Mouse (Mus musculus) CH12.LX (cell line): ENCODE data around the gene Gipc2. TPM values are rescaled to one million over a fixed set of nuclear protein-coding genes. Genes with fewer than 3 reads are reported as not detected.

Experiments used
- DNase-seq: peaks from one replicate; pipeline ENCODE4 v3.0.0-alpha.2; 2013; ENCODE audit errors: extremely low read depth
- H3K27ac ChIP-seq: 2 replicates; pipeline ENCODE4 v1.5.1; 2012; ENCODE audit warnings: low read depth, mild to moderate bottlenecking, control low read depth, moderate library complexity; ENCODE audit not compliant: insufficient read depth
- H3K27me3 ChIP-seq: replicated peaks from 2 replicates; pipeline ENCODE3; 2012; ENCODE audit warnings: inconsistent platforms
- H3K36me3 ChIP-seq, 2 experiments: replicated peaks in 1 of 2; 2 replicates each; pipeline versions ENCODE3 to v1.6.1; 2012; ENCODE audit warnings: inconsistent platforms in 1 of 2, low read length in 1 of 2, mild to moderate bottlenecking in 1 of 2, mixed read lengths in 1 of 2, moderate library complexity in 1 of 2; ENCODE audit not compliant: control insufficient read depth in 1 of 2, insufficient read depth in 1 of 2
- H3K4me1 ChIP-seq, 2 experiments: 2 replicates each; pipeline ENCODE4 v1.6.1; 2012; ENCODE audit warnings: inconsistent platforms in 1 of 2, moderate library complexity in 1 of 2; ENCODE audit not compliant: insufficient read depth in 2 of 2, control insufficient read depth in 1 of 2
- H3K4me2 ChIP-seq: 2 replicates; pipeline ENCODE4 v1.6.1; 2012; ENCODE audit warnings: low read depth, mild to moderate bottlenecking, control low read depth; ENCODE audit not compliant: poor library complexity, insufficient read depth, severe bottlenecking
- H3K4me3 ChIP-seq, 3 experiments: fragments of 150-350 bp in 1 of 3; sonication (generic) in 1 of 3; replicated peaks in 1 of 3; 2 replicates each; pipeline versions ENCODE3 to v1.5.1; 2011 to 2012; ENCODE audit warnings: low read depth in 2 of 3, low read length in 2 of 3, mild to moderate bottlenecking in 2 of 3, moderate library complexity in 2 of 3, control low read depth in 1 of 3, improper control_type of control experiment in 1 of 3, inconsistent platforms in 1 of 3, mixed read lengths in 1 of 3; ENCODE audit not compliant: poor library complexity in 1 of 3
- H3K79me2 ChIP-seq: replicated peaks from 2 replicates; pipeline ENCODE4 v1.6.1; 2012; ENCODE audit warnings: mild to moderate bottlenecking, moderate library complexity; ENCODE audit not compliant: control insufficient read depth, poor library complexity, insufficient read depth, severe bottlenecking; ENCODE audit errors: extremely low read depth
- H3K9ac ChIP-seq: 2 replicates; pipeline ENCODE4 v1.6.1; 2012; ENCODE audit warnings: low read depth, mild to moderate bottlenecking, control low read depth, moderate library complexity; ENCODE audit not compliant: insufficient read depth
- H3K9me3 ChIP-seq: replicated peaks from 2 replicates; pipeline ENCODE3; 2012; ENCODE audit warnings: low read length, inconsistent platforms, mixed read lengths
- BHLHE40 ChIP-seq: IDR thresholded peaks from 2 replicates; pipeline ENCODE4 v1.6.1; 2011; ENCODE audit warnings: mild to moderate bottlenecking, low read depth, low read length, improper control_type of control experiment
- CHD1 ChIP-seq: IDR thresholded peaks from 2 replicates; pipeline ENCODE4 v1.6.1; 2012; ENCODE audit warnings: low read depth, low read length, improper control_type of control experiment, inconsistent platforms
- CHD2 ChIP-seq: IDR thresholded peaks from 2 replicates; pipeline ENCODE4 v1.6.1; 2011; ENCODE audit warnings: low read length, improper control_type of control experiment
- CTCF ChIP-seq, 2 experiments: IDR thresholded peaks in 1 of 2; conservative IDR thresholded peaks in 1 of 2; 2 replicates each; pipeline ENCODE4 v1.5.1; 2011 to 2012; ENCODE audit warnings: low read depth in 2 of 2, low read length in 2 of 2, improper control_type of control experiment in 1 of 2, inconsistent platforms in 1 of 2, mild to moderate bottlenecking in 1 of 2, moderate library complexity in 1 of 2
- E2F4 ChIP-seq: IDR thresholded peaks from 2 replicates; pipeline ENCODE4 v1.6.1; 2011; ENCODE audit warnings: low read depth, low read length, improper control_type of control experiment; ENCODE audit not compliant: insufficient replicate concordance
- ELF1 ChIP-seq: IDR thresholded peaks from 2 replicates; pipeline ENCODE4 v1.6.1; 2014; ENCODE audit warnings: low read depth, mild to moderate bottlenecking, inconsistent platforms, low read length, improper control_type of control experiment
- EP300 ChIP-seq: IDR thresholded peaks from 2 replicates; pipeline ENCODE4 v1.6.1; 2011; ENCODE audit warnings: low read length, improper control_type of control experiment
- ETS1 ChIP-seq: conservative IDR thresholded peaks from 2 replicates; pipeline ENCODE4 v1.6.1; 2012; ENCODE audit warnings: low read depth, mild to moderate bottlenecking, inconsistent platforms, low read length, improper control_type of control experiment, moderate library complexity
- GABPA ChIP-seq: IDR thresholded peaks from 2 replicates; pipeline ENCODE4 v1.6.1; 2012; ENCODE audit warnings: low read depth, low read length, improper control_type of control experiment, inconsistent platforms; ENCODE audit not compliant: insufficient replicate concordance
- JUN ChIP-seq: IDR thresholded peaks from 2 replicates; pipeline ENCODE4 v1.6.1; 2011; ENCODE audit warnings: low read depth, mild to moderate bottlenecking, low read length, improper control_type of control experiment, moderate library complexity; ENCODE audit not compliant: insufficient read depth
- MAFK ChIP-seq: IDR thresholded peaks from 2 replicates; pipeline ENCODE4 v1.6.1; 2011; ENCODE audit warnings: low read length, improper control_type of control experiment; ENCODE audit not compliant: insufficient replicate concordance
- MAX ChIP-seq: IDR thresholded peaks from 2 replicates; pipeline ENCODE4 v1.6.1; 2011; ENCODE audit warnings: low read length, improper control_type of control experiment
- MAZ ChIP-seq: IDR thresholded peaks from 2 replicates; pipeline ENCODE4 v1.6.1; 2012; ENCODE audit warnings: low read depth, mild to moderate bottlenecking, inconsistent platforms, low read length, improper control_type of control experiment, moderate library complexity
- MEF2A ChIP-seq: IDR thresholded peaks from 2 replicates; pipeline ENCODE4 v1.6.1; 2014; ENCODE audit warnings: low read depth, mild to moderate bottlenecking, inconsistent platforms, low read length, improper control_type of control experiment, borderline replicate concordance
- MYC ChIP-seq: IDR thresholded peaks from 2 replicates; pipeline ENCODE4 v1.6.1; 2011; ENCODE audit warnings: low read depth, mild to moderate bottlenecking, improper control_type of control experiment, low read length
- NELFE ChIP-seq: IDR thresholded peaks from 2 replicates; pipeline ENCODE4 v1.6.1; 2011; ENCODE audit warnings: low read depth, low read length, improper control_type of control experiment
- NRF1 ChIP-seq: IDR thresholded peaks from 2 replicates; pipeline ENCODE4 v1.6.1; 2014; ENCODE audit warnings: low read depth, mild to moderate bottlenecking, inconsistent platforms, low read length, improper control_type of control experiment, moderate library complexity
- PAX5 ChIP-seq: IDR thresholded peaks from 2 replicates; pipeline ENCODE4 v1.6.1; 2012; ENCODE audit warnings: low read length, inconsistent platforms, mixed read lengths
- POLR2AphosphoS2 ChIP-seq: IDR thresholded peaks from 2 replicates; pipeline ENCODE4 v1.6.1; 2011; ENCODE audit warnings: low read depth, low read length, improper control_type of control experiment
- RAD21 ChIP-seq: IDR thresholded peaks from 2 replicates; pipeline ENCODE4 v1.6.1; 2011; ENCODE audit warnings: low read depth, mild to moderate bottlenecking, low read length, improper control_type of control experiment, moderate library complexity
- RCOR1 ChIP-seq: conservative IDR thresholded peaks from 2 replicates; pipeline ENCODE4 v1.6.1; 2012; ENCODE audit warnings: low read depth, mild to moderate bottlenecking, inconsistent platforms, low read length, improper control_type of control experiment
- TCF12 ChIP-seq: IDR thresholded peaks from 2 replicates; pipeline ENCODE4 v1.6.1; 2014; ENCODE audit warnings: low read depth, mild to moderate bottlenecking, inconsistent platforms, low read length, improper control_type of control experiment
- USF2 ChIP-seq: conservative IDR thresholded peaks from 2 replicates; pipeline ENCODE4 v1.6.1; 2011; ENCODE audit warnings: low read depth, low read length, improper control_type of control experiment
- ZC3H11A ChIP-seq: IDR thresholded peaks from 2 replicates; pipeline ENCODE4 v1.6.1; 2012; ENCODE audit warnings: low read depth, mild to moderate bottlenecking, inconsistent platforms, low read length, improper control_type of control experiment
- dilution Hi-C: fragments of 300-500 bp; cut with MboI; formaldehyde crosslinking; loops from 2 replicates; pipeline ENCODE4 v1.14.3; 2020; ENCODE audit warnings: low sequenced_read_pairs; ENCODE audit not compliant: extremely low pct_unique_long_range_greater_than_20kb, extremely low pct_ligation_motif_present
- in situ Hi-C: fragments of 300-500 bp; cut with MboI; formaldehyde crosslinking; loops from 3 replicates; pipeline ENCODE4 v1.14.3; 2019; ENCODE audit warnings: low sequenced_read_pairs, low pct_ligation_motif_present, low pct_unique_long_range_greater_than_20kb, mixed read lengths
- polyA plus RNA-seq: library from polyadenylated mRNA; unstranded; fragments of >175 nt; gene quantifications from 2 replicates; pipeline ENCODE4 v1.2.1, GENCODE M21; 2012; ENCODE audit warnings: low read depth; ENCODE audit not compliant: insufficient read length
- total RNA-seq, 2 experiments: library from RNA; depleted of rRNA; stranded (reverse); fragments of 300-350 nt in 1 of 2; fragments of >200 nt in 1 of 2; gene quantifications; 2 replicates each; pipeline ENCODE4 v1.2.3; 2012 to 2014

Gene Gipc2
- total and polyA plus RNA-seq, 3 experiments: 0.24 to 1.2 (median 0.38) TPM

GRCm38 (mm10) chr3:152183522-152183921 is 17.5 kb upstream of the Gipc2 start:
- peaks cover 3% of the 10 kb centered on the region for H3K9me3 ChIP-seq
- H3K9ac ChIP-seq: no peak overlapping the region
- H3K4me3 ChIP-seq: no peak overlapping the region
- dilution Hi-C loops: no loop called here
- H3K27me3 ChIP-seq: no peaks in the 10 kb centered on the region
- H3K79me2 ChIP-seq: 0 out of 2 replicates have a peak, but pooled peaks cover 7% of the 10 kb centered on the region
- no peak overlapping the region for H3K27ac ChIP-seq
- in situ Hi-C loops: no loop called here
- peaks cover 18 to 51% of the 10 kb centered on the region in 2 experiments for H3K36me3 ChIP-seq
- TF ChIP-seq CHD2 (no peak), MEF2A (no peak), ELF1 (no peak), GABPA (no peak), ZC3H11A (no peak), MAX (no peak), PAX5 (no peak), JUN (no peak), RCOR1 (no peak)
- 0 out of 4 replicates have a peak, but pooled peaks cover under 1 to 2% of the 10 kb centered on the region in 2 experiments for H3K4me1 ChIP-seq
- no peak for DNase-seq
- H3K4me2 ChIP-seq: no peak overlapping the region

- Histone ChIP-seq H3K79me2 (no peaks in the 10 kb centered on the region), H3K27ac (no peak overlapping the region), H3K4me1 (no peaks in the 10 kb centered on the region), H3K27me3 (no peaks in the 10 kb centered on the region), H3K4me3 (no peak overlapping the region), H3K9me3 (peaks cover 3% of the 10 kb centered on the region), H3K36me3 (peaks cover 13 to 36% of the 10 kb centered on the region in 2 experiments)
- dilution Hi-C loops (no loop called here), in situ Hi-C loops (no loop called here)
- TF ChIP-seq MAZ: no peak
- TF ChIP-seq MEF2A: no peak
- no peak for TF ChIP-seq ETS1
- TF ChIP-seq MAFK: no peak
- TF ChIP-seq NELFE: no peak
- TF ChIP-seq CHD1: no peak
- no peak for TF ChIP-seq MYC
- no peak for TF ChIP-seq USF2
- no peak for TF ChIP-seq NRF1
- no peak for TF ChIP-seq BHLHE40
- TF ChIP-seq EP300: no peak
- TF ChIP-seq POLR2AphosphoS2: no peak
- no peak for TF ChIP-seq E2F4
- no peak for TF ChIP-seq CTCF (conservative IDR thresholded peaks at IDR 0.05 in 1 of 2, IDR thresholded peaks at IDR 0.05 in 1 of 2; ENCODE audit: low read depth in 2 of 2, low read length in 2 of 2)
- TF ChIP-seq TCF12: no peak
- no peak for TF ChIP-seq RAD21
- TF ChIP-seq, all 38 proteins: peak for 0
- Histone ChIP-seq H3K4me2 (no peak overlapping the region), H3K9ac (no peak overlapping the region)
- no peak for DNase-seq
Observed at GRCm38 (mm10) chr3:152180624-152181023, 14.6 kb upstream of the Gipc2 start.
